Mouse (Mus musculus) heart, postnatal 0 days (tissue): ENCODE measurements around the gene Stoml1. TPM values are rescaled to one million over a fixed set of nuclear protein-coding genes. Genes with fewer than 3 reads are reported as not detected.
A peak's percentile ranks its signal among the peaks of the same experiment; 100 is the strongest.

Experiments
- ATAC-seq: fragments of 200-750 bp; cut with Nextera tagmentation; 2 replicates; pipeline ENCODE4 v1.8.0; 2017; ENCODE audit warnings: low read depth, moderate number of reproducible peaks, moderate library complexity; ENCODE audit not compliant: insufficient read depth
- DNase-seq: peaks from one replicate; pipeline ENCODE4 v3.0.0-alpha.2; 2016; ENCODE audit warnings: low spot score
- H3K27ac ChIP-seq: fragments of 300-500 bp; sonication (generic); 2 replicates; pipeline ENCODE4 v1.5.1; 2014; ENCODE audit warnings: low read depth, mild to moderate bottlenecking
- H3K27me3 ChIP-seq: fragments of 300-500 bp; sonication (generic); 2 replicates; pipeline ENCODE4 v1.6.1; 2014; ENCODE audit warnings: low read length, mixed read lengths; ENCODE audit not compliant: control insufficient read depth, insufficient read depth
- H3K36me3 ChIP-seq: fragments of 300-500 bp; sonication (generic); replicated peaks from 2 replicates; pipeline ENCODE4 v1.6.1; 2014; ENCODE audit warnings: low read length, mixed read lengths; ENCODE audit not compliant: control insufficient read depth, insufficient read depth
- H3K4me1 ChIP-seq: fragments of 300-500 bp; sonication (generic); 2 replicates; pipeline ENCODE4 v1.6.1; 2014; ENCODE audit warnings: antibody characterized with exemption; ENCODE audit not compliant: control insufficient read depth, insufficient read depth
- H3K4me2 ChIP-seq: fragments of 300-500 bp; sonication (generic); 2 replicates; pipeline ENCODE4 v1.6.1; 2014; ENCODE audit warnings: low read depth, mild to moderate bottlenecking, low read length, moderate library complexity
- H3K4me3 ChIP-seq: fragments of 300-500 bp; sonication (generic); 2 replicates; pipeline ENCODE4 v1.5.1; 2014; ENCODE audit warnings: low read depth, low read length
- H3K9ac ChIP-seq: fragments of 300-500 bp; sonication (generic); replicated peaks from 2 replicates; pipeline ENCODE4 v1.6.1; 2014; ENCODE audit warnings: low read depth, low read length, mixed read lengths
- H3K9me3 ChIP-seq: fragments of 300-500 bp; sonication (generic); replicated peaks from 2 replicates; pipeline ENCODE4 v1.6.1; 2016; ENCODE audit warnings: low read length; ENCODE audit not compliant: control insufficient read depth
- CTCF ChIP-seq: IDR thresholded peaks from 2 replicates; pipeline ENCODE4 v1.5.1; 2016; ENCODE audit warnings: antibody characterized with exemption, control low read depth, low read depth
- EP300 ChIP-seq: IDR thresholded peaks from 2 replicates; pipeline ENCODE4 v1.6.1; 2016; ENCODE audit warnings: antibody characterized with exemption, low read depth
- WGBS: fragments of 180-500 bp; shearing (Covaris S2); extraction: QIAGEN DNeasy Blood & Tissue Kit; methylation state at CpG from one replicate; pipeline ENCODE4 v1.1.7; 2014; 5-methylcytosine and 5-hydroxymethylcytosine counted together
- polyA plus RNA-seq: library from polyadenylated mRNA; unstranded; fragments of >200 nt; fragmentation: Nextera tagmentation; extraction: Ambion mirVana; gene quantifications from 2 replicates; pipeline ENCODE4 v1.2.1, GENCODE M21; 2015
- total RNA-seq: library from RNA; depleted of rRNA; stranded (reverse); fragments of >200 nt; gene quantifications from 2 replicates; pipeline ENCODE4 v1.2.3, GENCODE M21; 2014; ENCODE audit warnings: low replicate concordance

Stoml1 gene
- total and polyA plus RNA-seq, 2 experiments from 2014 or later = 16.4 to 21.7 TPM

DNA sequence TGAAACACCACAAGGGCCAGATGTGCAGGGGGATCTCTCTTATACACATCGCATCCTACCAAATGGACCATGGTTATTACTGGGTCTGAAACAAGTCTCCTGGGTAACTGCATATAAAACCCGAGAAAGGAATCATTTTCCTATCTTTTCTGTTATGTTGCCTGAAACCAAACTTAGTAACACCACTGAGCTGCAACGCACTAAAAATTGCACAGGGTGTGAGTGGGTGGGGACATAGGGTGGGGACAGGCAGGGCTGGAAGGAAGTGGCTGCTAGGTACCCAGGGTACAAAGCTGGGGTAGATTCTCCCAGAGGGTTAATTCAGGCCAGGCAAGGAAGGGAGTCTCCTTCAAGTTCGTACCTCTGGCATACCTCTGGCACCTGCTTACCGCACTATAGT is 10.3 kb upstream of the Stoml1 start:
- Histone ChIP-seq H3K9ac (0 out of 2 replicates have a peak overlapping the region, but pooled peaks have one; percentile 20), H3K4me3 (no peak overlapping the region), H3K9me3 (no peaks in the 10 kb centered on the region), H3K4me1 (peaks cover 21% of the 10 kb centered on the region), H3K27ac (no peak overlapping the region), H3K4me2 (no peak overlapping the region), H3K27me3 (no peaks in the 10 kb centered on the region), H3K36me3 (peaks cover 8% of the 10 kb centered on the region; the same call in 1 of the 2 replicates)
- no peak for DNase-seq
- 61% methylated on average over 5 of the region's 5 CpGs for WGBS
- no peak for TF ChIP-seq EP300
- ATAC-seq = no peak

GRCm38 (mm10) chr9:58243696-58244095 is 9.3 kb upstream of the Stoml1 start:
- peaks cover 27% of the 10 kb centered on the region for H3K4me1 ChIP-seq
- DNase-seq (no peak), ATAC-seq (no peak)
- no peak overlapping the region for H3K4me2 ChIP-seq
- WGBS = 70% methylated on average over 6 of the region's 6 CpGs
- TF ChIP-seq EP300 (no peak), CTCF (no peak)
- H3K36me3 ChIP-seq = peaks cover 8% of the 10 kb centered on the region; the same call in 1 of the 2 replicates
- no peaks in the 10 kb centered on the region for H3K27me3 ChIP-seq
- no peak overlapping the region for H3K9ac ChIP-seq
- no peak overlapping the region for H3K27ac ChIP-seq
- no peaks in the 10 kb centered on the region for H3K9me3 ChIP-seq
- H3K4me3 ChIP-seq = no peak overlapping the region

DNA sequence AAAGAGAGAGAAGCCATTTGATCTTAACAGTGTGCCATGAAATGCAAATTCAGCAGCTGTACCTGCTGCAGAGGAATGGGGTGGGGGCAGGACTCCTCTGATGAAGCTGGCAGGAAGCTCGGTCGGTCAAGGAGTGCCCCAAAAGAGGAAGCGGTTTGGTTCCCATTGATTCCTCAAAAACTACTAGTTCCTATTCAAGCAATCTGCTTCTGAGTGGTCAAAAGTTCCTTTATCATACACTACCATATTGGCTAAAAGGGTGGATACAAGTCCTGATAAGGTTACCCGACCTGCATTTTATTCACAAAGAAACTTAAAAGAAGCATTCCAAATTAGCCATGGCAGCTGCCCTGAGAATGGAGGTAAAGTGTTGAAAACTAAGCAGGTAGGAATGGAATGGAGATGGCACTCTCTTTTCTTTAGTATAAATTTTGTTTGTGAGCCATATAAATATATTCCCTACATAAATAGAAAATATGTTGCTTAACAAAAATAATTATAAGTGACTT is 6.8 kb upstream of the Stoml1 start:
- no peak for DNase-seq
- no peak overlapping the region for H3K27ac ChIP-seq
- no peak for ATAC-seq
- peaks cover 8% of the 10 kb centered on the region; the same call in 1 of the 2 replicates for H3K36me3 ChIP-seq
- 58% methylated on average over 4 of the region's 4 CpGs for WGBS
- peaks cover 44% of the 10 kb centered on the region for H3K4me1 ChIP-seq
- no peak overlapping the region for H3K9ac ChIP-seq
- TF ChIP-seq CTCF = no peak
- TF ChIP-seq EP300 = no peak
- H3K9me3 ChIP-seq = no peaks in the 10 kb centered on the region
- no peaks in the 10 kb centered on the region for H3K27me3 ChIP-seq
- H3K4me2 ChIP-seq = no peak overlapping the region
- no peak overlapping the region for H3K4me3 ChIP-seq

DNA sequence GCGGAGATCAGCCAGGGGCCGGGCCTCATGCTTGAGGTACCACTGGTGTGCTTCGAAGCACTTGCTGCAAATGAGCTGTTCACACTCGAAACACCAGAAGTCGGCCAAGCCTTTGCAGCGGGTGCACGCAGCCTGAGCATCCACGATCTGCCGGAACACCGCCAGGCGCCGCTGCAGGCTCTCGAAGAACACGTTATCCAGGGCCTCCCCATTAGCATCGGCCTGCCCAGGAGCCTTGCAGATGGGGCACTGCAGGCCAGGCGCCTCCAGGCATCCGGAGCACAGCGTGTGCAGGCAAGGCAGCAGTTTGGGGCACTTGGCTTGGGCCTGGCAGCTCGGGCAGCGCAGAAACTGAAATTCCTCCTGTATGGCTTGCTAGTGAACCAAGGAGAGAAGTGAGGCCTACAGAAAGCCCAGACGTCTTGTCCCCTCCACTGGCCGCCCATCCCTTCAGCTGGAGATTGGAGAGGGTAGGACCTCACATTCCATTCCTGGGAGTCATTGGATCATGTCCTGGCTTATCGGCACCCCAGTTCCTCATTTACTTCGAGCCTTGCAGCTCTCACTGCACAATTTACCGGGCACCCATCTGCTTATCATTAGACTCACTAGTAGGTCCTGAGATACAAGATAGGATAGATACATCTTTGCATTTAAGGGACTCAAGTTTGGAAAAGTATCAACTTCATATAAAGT is 5.8 kb upstream of the Stoml1 start:
- no peaks in the 10 kb centered on the region for H3K9me3 ChIP-seq
- WGBS = 5% methylated on average over 25 of the region's 25 CpGs
- peaks cover 42% of the 10 kb centered on the region for H3K4me1 ChIP-seq
- H3K27me3 ChIP-seq = no peaks in the 10 kb centered on the region
- peak overlapping the region; percentile 24; the same call in 1 of the 2 replicates for H3K9ac ChIP-seq
- peak; percentile 77 for ATAC-seq
- H3K4me2 ChIP-seq = peak overlapping the region; percentile 89
- peak; percentile 85 for DNase-seq
- H3K4me3 ChIP-seq = peak overlapping the region; percentile 36
- H3K36me3 ChIP-seq = peaks cover 8% of the 10 kb centered on the region; the same call in 1 of the 2 replicates
- TF ChIP-seq EP300 = no peak
- peak; percentile 80 for TF ChIP-seq CTCF
- peak overlapping the region; percentile 76 for H3K27ac ChIP-seq

GRCm38 (mm10) chr9:58248746-58249413 is 4.1 kb upstream of the Stoml1 start:
- Histone ChIP-seq H3K36me3 (0 out of 2 replicates have a peak, but pooled peaks cover 5% of the 10 kb centered on the region), H3K27me3 (no peaks in the 10 kb centered on the region), H3K4me3 (peak overlapping the region; percentile 72), H3K4me1 (peaks cover 38% of the 10 kb centered on the region), H3K9ac (peak overlapping the region; percentile 71), H3K9me3 (no peaks in the 10 kb centered on the region), H3K4me2 (peak overlapping the region; percentile 89), H3K27ac (peak overlapping the region; percentile 91)
- ATAC-seq (no peak), DNase-seq (no peak)
- TF ChIP-seq CTCF = no peak
- TF ChIP-seq EP300 = no peak
- WGBS = 21% methylated on average over 7 of the region's 7 CpGs
